Mouse (Mus musculus) hindbrain, postnatal 0 days (tissue): ENCODE data around the gene Napsa. TPM values are rescaled to one million over a fixed set of nuclear protein-coding genes. Genes with fewer than 3 reads are reported as not detected.

ENCODE experiments used
- ATAC-seq: fragments of 200-750 bp; cut with Nextera tagmentation; 2 replicates; pipeline ENCODE4 v1.8.0; 2017; ENCODE audit warnings: mild to moderate bottlenecking, moderate TSS enrichment, moderate library complexity
- DNase-seq: peaks from one replicate; pipeline ENCODE4 v3.0.0-alpha.2; 2015; ENCODE audit warnings: low spot score
- H3K27ac ChIP-seq: fragments of 300-500 bp; sonication (generic); 2 replicates; pipeline ENCODE4 v1.5.1; 2014; ENCODE audit warnings: mild to moderate bottlenecking
- H3K27me3 ChIP-seq: fragments of 300-500 bp; sonication (generic); 2 replicates; pipeline ENCODE4 v1.6.1; 2014; ENCODE audit warnings: low read length, mixed read lengths; ENCODE audit not compliant: insufficient read depth
- H3K36me3 ChIP-seq: fragments of 300-500 bp; sonication (generic); 2 replicates; pipeline ENCODE4 v1.6.1; 2014; ENCODE audit warnings: low read length, mixed read lengths; ENCODE audit not compliant: insufficient read depth
- H3K4me1 ChIP-seq: fragments of 300-500 bp; sonication (generic); 2 replicates; pipeline ENCODE4 v1.6.1; 2014; ENCODE audit warnings: antibody characterized with exemption, low read length, mixed read lengths; ENCODE audit not compliant: insufficient read depth
- H3K4me2 ChIP-seq: fragments of 300-500 bp; sonication (generic); 2 replicates; pipeline ENCODE4 v1.6.1; 2014; ENCODE audit warnings: low read depth, mild to moderate bottlenecking, low read length, moderate library complexity, mixed read lengths
- H3K4me3 ChIP-seq: fragments of 300-500 bp; sonication (generic); 2 replicates; pipeline ENCODE4 v1.5.1; 2014; ENCODE audit warnings: low read length
- H3K9ac ChIP-seq: fragments of 300-500 bp; sonication (generic); replicated peaks from 2 replicates; pipeline ENCODE4 v1.6.1; 2014; ENCODE audit warnings: mild to moderate bottlenecking, low read length, moderate library complexity, mixed read lengths
- H3K9me3 ChIP-seq: fragments of 300-500 bp; sonication (generic); 2 replicates; pipeline ENCODE4 v1.6.1; 2016; ENCODE audit warnings: low read length, mixed read lengths
- CTCF ChIP-seq: IDR thresholded peaks from 2 replicates; pipeline ENCODE4 v1.5.1; 2016; ENCODE audit warnings: antibody characterized with exemption, control low read depth, low read depth
- WGBS: fragments of 180-500 bp; shearing (Covaris S2); extraction: QIAGEN DNeasy Blood & Tissue Kit; methylation state at CpG from one replicate; pipeline ENCODE4 v1.1.7; 2014; 5-methylcytosine and 5-hydroxymethylcytosine counted together
- polyA plus RNA-seq: library from polyadenylated mRNA; unstranded; fragments of >200 nt; fragmentation: Nextera tagmentation; extraction: Ambion mirVana; gene quantifications from 2 replicates; pipeline ENCODE4 v1.2.1, GENCODE M21; 2015
- total RNA-seq: library from RNA; depleted of rRNA; stranded (reverse); fragments of >200 nt; gene quantifications from 2 replicates; pipeline ENCODE4 v1.2.3, GENCODE M21; 2014

The Napsa gene
- total and polyA plus RNA-seq, 2 experiments from 2014 or later = 0.26 TPM; not detected in 1

GRCm38 (mm10) chr7:44529518-44529917 is 42.7 kb upstream of the Napsa start:
- no peak overlapping the region for H3K27ac ChIP-seq
- H3K4me2 ChIP-seq = no peak overlapping the region
- H3K4me1 ChIP-seq = peaks cover 8% of the 10 kb centered on the region; the same call in 1 of the 2 replicates
- ATAC-seq (no peak), DNase-seq (no peak)
- TF ChIP-seq CTCF = no peak
- 57% methylated on average over 5 of the region's 5 CpGs for WGBS
- H3K27me3 ChIP-seq = no peaks in the 10 kb centered on the region
- H3K9ac ChIP-seq = no peak overlapping the region
- H3K36me3 ChIP-seq = no peaks in the 10 kb centered on the region
- H3K4me3 ChIP-seq = no peak overlapping the region
- H3K9me3 ChIP-seq = no peaks in the 10 kb centered on the region

DNA sequence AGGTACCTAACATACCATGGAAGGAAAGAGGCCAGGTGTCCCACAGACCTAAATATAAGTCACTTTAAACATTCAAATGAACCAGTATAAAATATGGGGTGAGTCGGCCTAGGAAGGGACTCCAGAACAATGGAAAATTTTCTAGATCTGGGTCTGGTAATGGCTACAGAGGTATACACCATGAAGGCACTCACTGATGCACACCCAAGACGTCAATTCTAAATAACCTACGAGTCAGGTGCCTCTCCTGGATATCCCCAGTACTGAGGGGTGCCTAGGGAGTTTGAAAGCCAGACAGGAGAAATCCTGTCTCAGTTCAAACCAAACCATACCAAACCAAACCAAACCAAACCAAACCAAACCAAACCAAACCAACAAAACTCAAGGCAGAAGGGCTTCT is 41.7 kb upstream of the Napsa start:
- Histone ChIP-seq H3K4me3 (no peak overlapping the region), H3K4me2 (no peak overlapping the region), H3K27me3 (no peaks in the 10 kb centered on the region), H3K9me3 (no peaks in the 10 kb centered on the region), H3K36me3 (no peaks in the 10 kb centered on the region), H3K9ac (no peak overlapping the region), H3K27ac (no peak overlapping the region), H3K4me1 (peaks cover 8% of the 10 kb centered on the region; the same call in 1 of the 2 replicates)
- no peak for DNase-seq
- no peak for ATAC-seq
- WGBS = 81% methylated on average over 3 of the region's 3 CpGs
- no peak for TF ChIP-seq CTCF

GRCm38 (mm10) chr7:44531207-44531606 is 41.0 kb upstream of the Napsa start:
- Histone ChIP-seq H3K27ac (no peak overlapping the region), H3K4me3 (no peak overlapping the region), H3K4me1 (peaks cover 8% of the 10 kb centered on the region; the same call in 1 of the 2 replicates), H3K9ac (no peak overlapping the region), H3K36me3 (no peaks in the 10 kb centered on the region), H3K27me3 (no peaks in the 10 kb centered on the region), H3K9me3 (no peaks in the 10 kb centered on the region), H3K4me2 (no peak overlapping the region)
- DNase-seq (no peak), ATAC-seq (no peak)
- TF ChIP-seq CTCF = no peak
- 52% methylated on average over 5 of the region's 5 CpGs for WGBS

DNA sequence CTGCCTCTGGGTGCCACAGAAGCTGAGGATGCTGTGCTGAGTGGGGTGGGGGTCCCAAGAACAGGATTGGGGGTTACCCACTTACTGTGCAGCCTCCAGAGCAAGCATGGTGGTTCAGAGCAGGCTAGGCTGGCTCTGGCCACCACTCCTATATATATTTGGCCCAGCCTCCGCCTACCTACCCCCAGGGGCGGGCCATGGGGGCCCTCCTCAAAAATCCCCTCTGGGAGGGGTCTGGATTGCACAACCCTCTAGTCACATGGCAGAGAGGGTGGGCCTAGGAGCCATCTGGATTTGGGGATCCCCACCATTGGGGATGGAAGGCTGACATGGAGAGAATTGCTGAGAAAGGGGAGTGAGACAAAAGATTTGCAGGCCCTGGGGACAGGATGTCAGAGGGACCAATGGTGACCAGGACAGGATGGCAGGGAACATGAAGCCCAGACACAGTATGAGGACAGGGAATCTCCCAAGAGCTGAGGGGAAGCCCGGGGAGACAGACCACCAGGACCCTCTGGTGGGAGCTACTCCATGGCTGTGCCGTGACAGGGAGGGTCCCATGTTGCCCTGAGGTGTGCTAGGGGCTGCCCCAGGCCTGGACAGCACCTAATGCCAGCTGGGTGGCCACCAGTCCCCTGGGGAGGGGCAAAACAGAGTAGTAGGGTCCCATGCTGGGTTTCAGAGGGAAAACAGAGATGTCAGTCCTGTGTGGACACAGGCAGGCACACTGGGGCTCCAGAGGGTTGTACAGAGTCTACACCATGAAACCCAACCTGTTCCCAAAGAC is 40.0 kb upstream of the Napsa start, which contains the start of gene Spib:
Gene Spib (minus strand): TSS at position 126 of the 787 bp plus-strand sequence.
- no peak for ATAC-seq
- Histone ChIP-seq H3K4me1 (peaks cover 8% of the 10 kb centered on the region; the same call in 1 of the 2 replicates), H3K4me2 (no peak within 1 kb of the TSS), H3K36me3 (no peaks in the 10 kb centered on the region), H3K27ac (no peak within 1 kb of the TSS), H3K4me3 (no peak within 1 kb of the TSS), H3K9ac (no peak within 1 kb of the TSS; the same call in 1 of the 2 replicates), H3K27me3 (no peaks in the 10 kb centered on the region), H3K9me3 (no peaks in the 10 kb centered on the region)
- TF ChIP-seq CTCF = no peak
- WGBS = 72% methylated on average over 4 of the region's 4 CpGs
- no peak for DNase-seq

GRCm38 (mm10) chr7:44532918-44533745 is 39.0 kb upstream of the Napsa start:
- no peak for ATAC-seq
- Histone ChIP-seq H3K9me3 (no peaks in the 10 kb centered on the region), H3K4me3 (no peak overlapping the region), H3K36me3 (peaks cover 1% of the 10 kb centered on the region; the same call in 1 of the 2 replicates), H3K27ac (no peak overlapping the region), H3K4me1 (peaks cover 3% of the 10 kb centered on the region; the same call in 1 of the 2 replicates), H3K4me2 (no peak overlapping the region), H3K27me3 (no peaks in the 10 kb centered on the region), H3K9ac (no peak overlapping the region)
- 90% methylated on average over 29 of the region's 29 CpGs for WGBS
- no peak for TF ChIP-seq CTCF
- no peak for DNase-seq

- ATAC-seq = no peak
- H3K4me2 ChIP-seq = no peak overlapping the region
- no peaks in the 10 kb centered on the region for H3K9me3 ChIP-seq
- no peaks in the 10 kb centered on the region for H3K27me3 ChIP-seq
- no peak overlapping the region for H3K9ac ChIP-seq
- TF ChIP-seq CTCF = no peak
- no peak overlapping the region for H3K27ac ChIP-seq
- no peaks in the 10 kb centered on the region for H3K4me1 ChIP-seq
- H3K36me3 ChIP-seq = peaks cover 7% of the 10 kb centered on the region
- 82% methylated on average over 12 of the region's 12 CpGs for WGBS
- H3K4me3 ChIP-seq = no peak overlapping the region
- DNase-seq = no peak
These were observed 38.5 kb upstream of the Napsa start for GRCm38 (mm10) chr7:44533746-44534045.
